Mouse (Mus musculus): ENCODE data around the gene Smtnl2.

The Smtnl2 gene

GRCm38 (mm10) chr11:72426884-72427283 lies 15.4 kb upstream of the Smtnl2 start:
- no peak for DNase-seq (ENCODE audit: low spot score in 2 of 2)

- no peak for DNase-seq (ENCODE audit: low spot score in 2 of 2)
Measured at GRCm38 (mm10) chr11:72425201-72425600, 13.7 kb upstream of the Smtnl2 start.

GRCm38 (mm10) chr11:72423686-72424085 lies 12.2 kb upstream of the Smtnl2 start:
- no peak for DNase-seq (ENCODE audit: low spot score in 2 of 2)

- DNase-seq (ENCODE audit: low spot score in 2 of 2), result no peak
Measured at GRCm38 (mm10) chr11:72421518-72422278, 10.2 kb upstream of the Smtnl2 start.

GRCm38 (mm10) chr11:72420460-72421122 lies 9.1 kb upstream of the Smtnl2 start:
- no peak for DNase-seq (ENCODE audit: low spot score in 2 of 2)

GRCm38 (mm10) chr11:72419006-72419405 lies 7.5 kb upstream of the Smtnl2 start:
- no peak for DNase-seq (ENCODE audit: low spot score in 2 of 2)

GRCm38 (mm10) chr11:72418227-72418626 lies 6.7 kb upstream of the Smtnl2 start:
- DNase-seq (ENCODE audit: low spot score in 2 of 2), result no peak

GRCm38 (mm10) chr11:72417376-72417775 lies 5.9 kb upstream of the Smtnl2 start:
- DNase-seq (ENCODE audit: low spot score in 2 of 2), result no peak

- DNase-seq (ENCODE audit: low spot score in 2 of 2), result no peak
Measured at GRCm38 (mm10) chr11:72416666-72417065, 5.2 kb upstream of the Smtnl2 start.

GRCm38 (mm10) chr11:72415155-72415554 lies 3.6 kb upstream of the Smtnl2 start:
- DNase-seq (ENCODE audit: low spot score in 2 of 2), result no peak

GRCm38 (mm10) chr11:72413601-72414190 lies 2.2 kb upstream of the Smtnl2 start:
- DNase-seq (ENCODE audit: low spot score in 2 of 2), result no peak

- no peak for DNase-seq (ENCODE audit: low spot score in 2 of 2)
Measured at GRCm38 (mm10) chr11:72413016-72413415, 1.5 kb upstream of the Smtnl2 start.

GRCm38 (mm10) chr11:72411945-72412344 lies 432 bp upstream of the Smtnl2 start:
- no peak for DNase-seq (ENCODE audit: low spot score in 2 of 2)

GRCm38 (mm10) chr11:72410521-72411092 lies 906 bp downstream of the Smtnl2 start:
- no peak for DNase-seq (ENCODE audit: low spot score in 2 of 2)

- DNase-seq (ENCODE audit: low spot score in 2 of 2), result no peak
Measured at GRCm38 (mm10) chr11:72409649-72410385, 1.7 kb downstream of the Smtnl2 start.

- DNase-seq (ENCODE audit: low spot score in 2 of 2), result no peak
Measured at GRCm38 (mm10) chr11:72408451-72409170, 2.9 kb downstream of the Smtnl2 start.

- DNase-seq (ENCODE audit: low spot score in 2 of 2), result no peak
Measured at GRCm38 (mm10) chr11:72407574-72407973, 3.9 kb downstream of the Smtnl2 start.

- no peak for DNase-seq (ENCODE audit: low spot score in 2 of 2)
Measured at GRCm38 (mm10) chr11:72407081-72407480, 4.4 kb downstream of the Smtnl2 start.

GRCm38 (mm10) chr11:72406079-72406675 lies 5.3 kb downstream of the Smtnl2 start:
- DNase-seq (ENCODE audit: low spot score in 2 of 2), result no peak

- no peak for DNase-seq (ENCODE audit: low spot score in 2 of 2)
Measured at GRCm38 (mm10) chr11:72405532-72405931, 6.0 kb downstream of the Smtnl2 start.

GRCm38 (mm10) chr11:72402969-72403368 lies 8.5 kb downstream of the Smtnl2 start:
- DNase-seq (ENCODE audit: low spot score in 2 of 2), result no peak

Data from right cerebral cortex, postnatal 36 days (tissue).